Mouse (Mus musculus) heart, embryonic 16.5 days (tissue): ENCODE measurements at regions not wholly inside any gene's neighbourhood (a gene's known extent, or its start where the extent isn't known, plus 50 kb on each side); places are given as distances from the start of the nearest gene placed in this dataset.

Experiments used
- ATAC-seq: fragments of 200-750 bp; cut with Nextera tagmentation; replicated peaks from 2 replicates; pipeline ENCODE4 v1.8.0; 2017; ENCODE audit warnings: moderate number of reproducible peaks; ENCODE audit not compliant: insufficient read depth, low FRiP score; ENCODE audit errors: extremely low read depth
- H3K27ac ChIP-seq: fragments of 300-500 bp; sonication (generic); 2 replicates; pipeline ENCODE4 v1.5.1; 2014; ENCODE audit warnings: mild to moderate bottlenecking, low read length, control low read depth, moderate library complexity
- H3K27me3 ChIP-seq: fragments of 300-500 bp; sonication (generic); 2 replicates; pipeline ENCODE4 v1.6.1; 2014; ENCODE audit warnings: low read length, mixed read lengths; ENCODE audit not compliant: control insufficient read depth, insufficient read depth
- H3K36me3 ChIP-seq: fragments of 300-500 bp; sonication (generic); 2 replicates; pipeline ENCODE4 v1.6.1; 2014; ENCODE audit not compliant: control insufficient read depth, insufficient read depth
- H3K4me1 ChIP-seq: fragments of 300-500 bp; sonication (generic); 2 replicates; pipeline ENCODE4 v1.6.1; 2014; ENCODE audit warnings: low read length, mixed read lengths; ENCODE audit not compliant: control insufficient read depth, insufficient read depth
- H3K4me2 ChIP-seq: fragments of 300-500 bp; sonication (generic); 2 replicates; pipeline ENCODE4 v1.6.1; 2014; ENCODE audit warnings: low read depth, mild to moderate bottlenecking, control low read depth, low read length
- H3K4me3 ChIP-seq: fragments of 300-500 bp; sonication (generic); 2 replicates; pipeline ENCODE4 v1.5.1; 2014; ENCODE audit warnings: mild to moderate bottlenecking, control low read depth, low read length
- H3K9ac ChIP-seq: fragments of 300-500 bp; sonication (generic); 2 replicates; pipeline ENCODE4 v1.6.1; 2014; ENCODE audit warnings: low read length, control low read depth
- H3K9me3 ChIP-seq: fragments of 300-500 bp; sonication (generic); replicated peaks from 2 replicates; pipeline ENCODE4 v1.6.1; 2016; ENCODE audit warnings: low read length; ENCODE audit not compliant: control insufficient read depth
- WGBS: fragments of 180-500 bp; shearing (Covaris S2); extraction: QIAGEN DNeasy Blood & Tissue Kit; methylation state at CpG from one replicate; pipeline ENCODE4 v1.1.7; 2014; 5-methylcytosine and 5-hydroxymethylcytosine counted together

DNA sequence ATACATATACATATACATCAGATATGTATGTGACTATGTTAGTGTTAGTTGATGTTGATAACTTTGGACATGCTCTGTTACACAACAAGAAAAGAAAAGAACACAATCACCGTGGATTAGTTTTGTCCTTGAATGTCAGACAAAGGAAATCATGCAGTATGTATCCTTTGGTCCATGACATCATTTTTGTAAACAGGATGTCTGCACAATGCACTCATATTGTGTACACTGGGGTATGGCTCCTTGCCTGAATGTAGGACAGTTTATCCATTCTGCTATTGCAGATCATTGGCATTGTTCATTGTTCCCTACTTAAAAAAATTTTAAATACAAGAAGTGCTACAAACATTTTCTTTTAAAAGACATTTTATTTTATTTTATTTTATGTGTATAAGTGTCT lies 157.6 kb upstream of the Gdf10 start:
- Histone ChIP-seq H3K4me2 (no peak overlapping the region), H3K27ac (no peak overlapping the region), H3K4me1 (no peaks in the 10 kb centered on the region), H3K4me3 (no peak overlapping the region), H3K36me3 (no peaks in the 10 kb centered on the region), H3K9me3 (no peaks in the 10 kb centered on the region), H3K27me3 (no peaks in the 10 kb centered on the region), H3K9ac (no peak overlapping the region)
- 48% methylated on average over 1 of the region's 1 CpGs for WGBS
- ATAC-seq = no peak

DNA sequence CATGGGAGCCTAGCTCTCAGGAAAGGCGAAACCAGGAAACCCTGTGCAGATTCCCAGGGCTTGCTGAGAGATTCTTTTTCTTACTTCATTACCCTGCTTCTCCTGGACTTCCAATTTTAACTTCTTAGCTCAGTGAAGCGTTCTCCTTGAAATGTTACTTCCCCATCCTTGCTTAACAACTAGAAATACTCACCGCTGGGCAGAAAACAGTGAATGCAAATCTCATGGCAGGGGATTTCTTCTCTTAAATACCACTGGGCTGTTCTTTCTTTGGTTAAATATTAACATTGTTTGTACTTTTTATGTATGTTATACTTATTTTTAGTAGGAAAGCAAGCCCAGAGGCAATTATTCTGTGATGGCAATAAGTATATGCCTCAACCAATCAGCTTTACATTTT lies 151.0 kb upstream of the Gdf10 start:
- Histone ChIP-seq H3K9ac (no peak overlapping the region), H3K9me3 (no peaks in the 10 kb centered on the region), H3K4me1 (no peaks in the 10 kb centered on the region), H3K27me3 (no peaks in the 10 kb centered on the region), H3K4me3 (no peak overlapping the region), H3K4me2 (no peak overlapping the region), H3K36me3 (no peaks in the 10 kb centered on the region), H3K27ac (no peak overlapping the region)
- WGBS = 83% methylated on average over 3 of the region's 3 CpGs
- ATAC-seq = no peak

GRCm38 (mm10) chr14:33789556-33789955 lies 133.8 kb upstream of the Gdf10 start:
- Histone ChIP-seq H3K9me3 (no peaks in the 10 kb centered on the region), H3K27ac (no peak overlapping the region), H3K27me3 (no peaks in the 10 kb centered on the region), H3K4me2 (no peak overlapping the region), H3K9ac (no peak overlapping the region), H3K36me3 (no peaks in the 10 kb centered on the region), H3K4me3 (no peak overlapping the region), H3K4me1 (no peaks in the 10 kb centered on the region)
- no peak for ATAC-seq
- 41% methylated on average over 2 of the region's 2 CpGs for WGBS

DNA sequence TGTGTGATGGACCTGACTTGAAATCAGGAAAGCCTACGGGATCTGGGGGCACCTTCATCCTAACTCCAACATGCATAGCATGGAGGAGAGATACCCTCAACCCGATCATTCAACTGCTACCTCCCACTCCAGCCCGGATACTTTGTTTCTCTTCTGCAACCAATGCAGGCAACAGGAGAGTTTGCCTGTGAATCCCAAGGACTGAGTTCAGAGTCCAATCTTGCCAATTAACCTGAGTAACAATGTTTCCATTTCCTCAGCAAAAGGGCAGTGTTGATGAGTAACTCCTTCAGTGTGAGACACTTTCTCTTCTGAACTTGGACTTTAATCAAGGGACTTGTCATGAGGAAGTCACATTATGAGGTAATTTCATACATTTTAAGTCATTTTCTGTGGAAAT lies 129.1 kb upstream of the Gdf10 start:
- Histone ChIP-seq H3K27ac (no peak overlapping the region), H3K4me2 (no peak overlapping the region), H3K4me3 (no peak overlapping the region), H3K9me3 (no peaks in the 10 kb centered on the region), H3K27me3 (no peaks in the 10 kb centered on the region), H3K36me3 (no peaks in the 10 kb centered on the region), H3K9ac (no peak overlapping the region), H3K4me1 (no peaks in the 10 kb centered on the region)
- WGBS = 78% methylated on average over 3 of the region's 3 CpGs
- ATAC-seq = no peak

DNA sequence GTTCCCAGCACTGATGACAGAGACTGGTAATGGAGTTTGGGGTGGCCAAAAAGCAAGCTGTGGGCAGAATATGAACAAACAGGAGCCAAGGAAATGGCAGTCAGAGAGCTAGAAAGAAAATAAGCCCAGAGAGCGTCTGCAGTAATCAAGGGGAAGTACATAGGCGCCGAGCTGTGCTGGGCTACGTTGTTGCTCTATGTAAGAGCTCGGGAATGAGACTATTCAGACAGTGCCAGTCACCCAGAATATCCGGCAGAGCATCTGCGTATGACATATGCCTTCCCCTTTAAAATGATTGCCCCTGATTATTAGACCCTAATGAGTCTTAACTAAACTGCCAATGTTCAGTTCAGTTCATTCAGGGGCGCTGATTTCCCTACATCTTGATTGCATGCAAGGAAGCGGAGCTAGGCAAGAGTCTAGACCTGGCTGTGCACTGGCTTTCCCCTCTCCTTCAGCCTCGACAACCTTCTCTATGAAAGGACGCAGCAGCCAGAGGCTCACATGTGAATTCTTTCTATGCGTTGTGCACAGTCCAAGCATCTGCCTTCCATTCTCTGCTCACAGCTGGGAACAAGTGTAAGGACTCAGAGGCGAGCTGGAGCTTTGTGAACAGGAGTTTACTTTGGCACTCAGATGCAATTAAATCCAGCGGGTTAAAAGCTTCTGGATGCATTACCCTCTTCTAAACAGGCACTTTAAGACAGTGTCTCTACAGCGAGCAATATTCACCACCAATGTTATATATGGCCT lies 125.7 kb upstream of the Gdf10 start:
- H3K27ac ChIP-seq = no peak overlapping the region
- ATAC-seq = no peak
- H3K9ac ChIP-seq = no peak overlapping the region
- WGBS = 64% methylated on average over 15 of the region's 15 CpGs
- H3K4me2 ChIP-seq = no peak overlapping the region
- no peaks in the 10 kb centered on the region for H3K4me1 ChIP-seq
- H3K4me3 ChIP-seq = no peak overlapping the region
- no peaks in the 10 kb centered on the region for H3K9me3 ChIP-seq
- H3K36me3 ChIP-seq = no peaks in the 10 kb centered on the region
- no peaks in the 10 kb centered on the region for H3K27me3 ChIP-seq

DNA sequence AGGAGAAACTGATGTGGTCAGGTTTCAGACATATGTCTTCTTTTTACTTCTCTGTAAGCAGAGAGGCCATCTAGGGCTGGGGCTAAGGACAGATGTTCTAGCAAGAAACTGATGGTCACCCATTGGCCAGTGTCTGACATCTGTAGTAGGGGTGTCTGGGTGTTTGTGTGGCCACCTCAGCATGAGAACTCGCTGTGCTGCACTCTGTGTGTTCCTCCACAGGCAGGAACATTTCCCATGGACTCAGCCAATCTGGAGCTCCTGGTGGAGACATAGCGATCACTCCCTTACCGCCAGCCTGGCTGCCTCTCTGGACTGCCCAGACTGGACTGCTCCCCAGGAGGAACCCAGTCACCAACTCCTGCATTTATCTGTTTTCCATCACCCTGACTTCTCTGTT lies 119.1 kb upstream of the Gdf10 start:
- H3K4me1 ChIP-seq = peaks cover 14% of the 10 kb centered on the region
- ATAC-seq = no peak
- H3K4me2 ChIP-seq = no peak overlapping the region
- WGBS = 74% methylated on average over 3 of the region's 3 CpGs
- no peaks in the 10 kb centered on the region for H3K27me3 ChIP-seq
- no peak overlapping the region for H3K9ac ChIP-seq
- no peak overlapping the region for H3K4me3 ChIP-seq
- H3K36me3 ChIP-seq = no peaks in the 10 kb centered on the region
- H3K27ac ChIP-seq = no peak overlapping the region
- H3K9me3 ChIP-seq = no peaks in the 10 kb centered on the region

- WGBS = 47% methylated on average over 6 of the region's 6 CpGs
- Histone ChIP-seq H3K9me3 (no peaks in the 10 kb centered on the region), H3K4me1 (peaks cover 15% of the 10 kb centered on the region), H3K27ac (no peak overlapping the region), H3K4me2 (no peak overlapping the region), H3K9ac (no peak overlapping the region), H3K4me3 (no peak overlapping the region), H3K27me3 (no peaks in the 10 kb centered on the region), H3K36me3 (no peaks in the 10 kb centered on the region)
- no peak for ATAC-seq
Measured at GRCm38 (mm10) chr14:33804721-33805120, 118.7 kb upstream of the Gdf10 start.

GRCm38 (mm10) chr14:33807196-33807595 lies 116.2 kb upstream of the Gdf10 start:
- WGBS = 60% methylated on average over 7 of the region's 7 CpGs
- H3K9ac ChIP-seq = no peak overlapping the region
- H3K9me3 ChIP-seq = no peaks in the 10 kb centered on the region
- H3K4me2 ChIP-seq = no peak overlapping the region
- no peak for ATAC-seq
- H3K27ac ChIP-seq = no peak overlapping the region
- H3K4me1 ChIP-seq = peaks cover 15% of the 10 kb centered on the region
- no peak overlapping the region for H3K4me3 ChIP-seq
- H3K36me3 ChIP-seq = no peaks in the 10 kb centered on the region
- H3K27me3 ChIP-seq = no peaks in the 10 kb centered on the region

- Histone ChIP-seq H3K9ac (no peak overlapping the region), H3K4me3 (no peak overlapping the region), H3K36me3 (no peaks in the 10 kb centered on the region), H3K27me3 (no peaks in the 10 kb centered on the region), H3K9me3 (no peaks in the 10 kb centered on the region), H3K27ac (peak overlapping the region; percentile 56; the same call in 1 of the 2 replicates), H3K4me2 (no peak overlapping the region), H3K4me1 (peaks cover 15% of the 10 kb centered on the region)
- peak; percentile 61; the same call in 1 of the 2 replicates for ATAC-seq
- 29% methylated on average over 11 of the region's 11 CpGs for WGBS
Measured at GRCm38 (mm10) chr14:33808593-33809265, 114.7 kb upstream of the Gdf10 start.
